Mouse (Mus musculus) cerebellum, adult 2 months (tissue): ENCODE results near the gene Rpap1.

Experiments used
- CTCF ChIP-seq: fragments of 200-500 bp; IDR thresholded peaks from 2 replicates; pipeline ENCODE4 v1.5.1; 2011; ENCODE audit warnings: low read depth, mild to moderate bottlenecking, control low read depth, low read length, moderate library complexity, borderline replicate concordance; ENCODE audit not compliant: insufficient read depth
- POLR2A ChIP-seq: fragments of 200-500 bp; IDR thresholded peaks from 2 replicates; pipeline ENCODE4 v1.6.1; 2011; ENCODE audit warnings: low read length, control low read depth, borderline replicate concordance; ENCODE audit not compliant: insufficient read depth

GRCm38 (mm10) chr2:119743176-119743807, 44.0 kb downstream of the Rpap1 start:
- TF ChIP-seq CTCF (no peak), POLR2A (no peak)
